Mouse (Mus musculus) olfactory bulb, adult 2 months (tissue): ENCODE measurements around the gene C1rb.

Source experiments
- CTCF ChIP-seq: fragments of 200-500 bp; IDR thresholded peaks from 2 replicates; pipeline ENCODE4 v1.5.1; 2012; ENCODE audit warnings: low read depth, mild to moderate bottlenecking, low read length, moderate library complexity; ENCODE audit not compliant: insufficient read depth
- POLR2A ChIP-seq: fragments of 200-500 bp; IDR thresholded peaks from 2 replicates; pipeline ENCODE4 v1.6.1; 2012; ENCODE audit warnings: mild to moderate bottlenecking, low read depth, low read length, moderate library complexity; ENCODE audit not compliant: insufficient read depth

DNA sequence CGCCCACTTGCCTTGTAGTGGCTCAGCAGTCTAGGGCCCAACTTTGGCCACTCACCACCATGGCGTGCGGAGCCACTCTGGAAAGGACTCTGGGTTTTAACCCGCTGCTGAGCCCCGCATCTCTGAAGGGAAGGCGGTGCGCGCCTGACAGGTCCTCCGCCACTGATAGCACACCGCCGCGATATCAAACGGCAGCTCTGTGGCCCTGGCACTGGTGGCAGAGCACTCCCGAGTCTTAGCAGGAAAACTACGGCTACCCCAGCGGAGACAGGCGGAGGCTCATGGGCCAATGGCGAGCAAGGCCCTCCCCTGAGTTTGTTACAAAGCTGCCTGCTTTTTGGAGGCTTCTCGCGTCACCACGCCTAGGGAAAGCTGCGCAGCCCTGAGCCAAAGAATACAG lies 17.3 kb upstream of the C1rb start:
- TF ChIP-seq CTCF = no peak
- no peak for TF ChIP-seq POLR2A
